Mouse (Mus musculus) midbrain, embryonic 11.5 days (tissue): ENCODE data around the gene Gm13278. TPM values are rescaled to one million over a fixed set of nuclear protein-coding genes. Genes with fewer than 3 reads are reported as not detected.
"Not testable (repeated sequence)": the region's sequence is repeated elsewhere in the genome, so short reads cannot be mapped to it uniquely, and the experiment has no call there.

Experiments
- ATAC-seq: fragments of 200-750 bp; cut with Nextera tagmentation; 2 replicates; pipeline ENCODE4 v1.8.0; 2017; ENCODE audit warnings: moderate TSS enrichment, moderate library complexity; ENCODE audit not compliant: low FRiP score
- DNase-seq: peaks from one replicate; pipeline ENCODE4 v3.0.0; 2015; ENCODE audit warnings: low spot score; ENCODE audit errors: missing footprints
- H3K27ac ChIP-seq: fragments of 300-500 bp; sonication (generic); 2 replicates; pipeline ENCODE4 v1.5.1; 2014; ENCODE audit warnings: low read depth, low read length
- H3K27me3 ChIP-seq: fragments of 300-500 bp; sonication (generic); 2 replicates; pipeline ENCODE4 v1.6.1; 2014; ENCODE audit warnings: mild to moderate bottlenecking, low read length, moderate library complexity, mixed read lengths; ENCODE audit not compliant: control insufficient read depth, insufficient read depth
- H3K36me3 ChIP-seq: fragments of 300-500 bp; sonication (generic); 2 replicates; pipeline ENCODE4 v1.6.1; 2014; ENCODE audit warnings: mild to moderate bottlenecking, low read length, moderate library complexity, mixed read lengths; ENCODE audit not compliant: control insufficient read depth, insufficient read depth
- H3K4me1 ChIP-seq: fragments of 300-500 bp; sonication (generic); 2 replicates; pipeline ENCODE4 v1.6.1; 2014; ENCODE audit warnings: low read length; ENCODE audit not compliant: control insufficient read depth, insufficient read depth
- H3K4me2 ChIP-seq: fragments of 300-500 bp; sonication (generic); 2 replicates; pipeline ENCODE4 v1.6.1; 2014; ENCODE audit warnings: mild to moderate bottlenecking, moderate library complexity
- H3K4me3 ChIP-seq: fragments of 300-500 bp; sonication (generic); 2 replicates; pipeline ENCODE4 v1.5.1; 2014; ENCODE audit warnings: low read depth, low read length
- H3K9ac ChIP-seq: fragments of 300-500 bp; sonication (generic); 2 replicates; pipeline ENCODE4 v1.6.1; 2014; ENCODE audit warnings: low read length
- H3K9me3 ChIP-seq: fragments of 300-500 bp; sonication (generic); 2 replicates; pipeline ENCODE4 v1.6.1; 2016; ENCODE audit warnings: low read length; ENCODE audit not compliant: control insufficient read depth
- WGBS: fragments of 180-500 bp; shearing (Covaris S2); extraction: QIAGEN DNeasy Blood & Tissue Kit; methylation state at CpG from one replicate; pipeline ENCODE4 v1.1.7; 2014; 5-methylcytosine and 5-hydroxymethylcytosine counted together
- polyA plus RNA-seq: library from polyadenylated mRNA; unstranded; fragments of >200 nt; fragmentation: Nextera tagmentation; extraction: Ambion mirVana; gene quantifications from 2 replicates; pipeline ENCODE4 v1.2.1, GENCODE M21; 2014

Gm13278 gene
- polyA plus RNA-seq, 1 experiment from 2014 or later = not detected

DNA sequence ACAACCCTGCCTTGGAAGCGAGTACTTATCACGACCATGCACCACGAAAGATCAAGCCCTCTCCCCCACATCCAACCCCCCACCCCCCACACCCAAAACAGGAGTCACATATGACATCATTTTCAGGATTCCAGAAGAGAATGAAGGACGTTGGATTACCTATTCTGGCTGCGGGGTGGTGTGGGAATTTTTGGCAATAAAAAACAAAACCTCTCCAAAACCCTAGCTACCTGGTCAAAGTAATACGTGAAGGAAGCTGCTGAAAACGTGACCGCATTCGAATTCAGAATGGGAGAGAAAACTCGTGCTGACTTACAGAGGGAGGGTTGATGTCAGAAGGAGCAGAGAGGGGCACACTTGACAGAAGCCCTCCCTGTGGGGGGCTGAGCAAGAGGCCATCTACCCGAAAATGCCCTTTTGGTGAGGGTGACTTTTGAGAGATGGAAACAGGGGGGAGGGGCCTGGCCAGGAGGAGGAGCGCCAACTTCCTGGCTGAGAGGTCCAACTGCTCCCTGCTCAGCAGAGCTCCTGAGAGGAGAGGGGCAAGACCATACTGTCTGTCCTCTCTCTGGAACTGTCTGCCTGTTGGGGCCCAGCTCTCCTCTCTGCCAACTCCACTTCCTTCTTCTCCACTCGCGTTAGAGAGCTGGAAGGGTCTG is 31.6 kb upstream of the Gm13278 start, which contains the start of gene Gm13283:
Gene Gm13283 (plus strand): TSS at position 510 of the 659 bp plus-strand sequence.
- 20% methylated on average over 8 of the region's 14 CpGs for WGBS

DNA sequence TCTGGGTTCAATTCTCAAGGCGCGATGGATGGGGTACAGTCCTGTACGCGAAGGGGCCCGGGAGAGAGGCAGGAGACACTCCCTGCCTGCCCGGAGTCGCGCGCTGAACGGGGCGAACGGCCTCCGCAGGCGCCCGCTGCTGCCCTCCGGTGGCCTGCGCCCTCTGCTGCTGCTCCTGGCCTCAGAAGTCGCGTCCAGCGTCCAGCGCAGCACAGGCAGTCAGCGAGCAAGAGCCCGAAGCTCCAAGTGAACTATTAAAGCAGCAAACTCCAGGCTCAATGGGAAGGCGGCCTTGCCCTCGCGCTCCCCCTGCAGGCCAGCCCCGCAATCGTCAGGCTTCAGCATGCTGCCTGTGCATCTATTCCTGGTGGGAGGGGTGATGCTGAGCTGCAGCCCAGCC is 30.9 kb upstream of the Gm13278 start:
- ATAC-seq, H3K4me3 ChIP-seq, H3K9me3 ChIP-seq, H3K9ac ChIP-seq, H3K27me3 ChIP-seq, H3K36me3 ChIP-seq, H3K4me1 ChIP-seq, H3K27ac ChIP-seq: not testable (repeated sequence)
- 0% methylated on average over 19 of the region's 28 CpGs for WGBS
- peak; percentile 87 for DNase-seq
- peak overlapping the region; percentile 35 for H3K4me2 ChIP-seq

More for the DNA sequence above, 31.6 kb upstream of the Gm13278 start, which contains the start of gene Gm13283:
- DNase-seq, H3K27ac ChIP-seq, H3K9me3 ChIP-seq, H3K27me3 ChIP-seq, H3K4me1 ChIP-seq, H3K4me3 ChIP-seq, ATAC-seq, H3K36me3 ChIP-seq, H3K9ac ChIP-seq: not testable (repeated sequence)
- H3K4me2 ChIP-seq = peak within 1 kb of the TSS; percentile 35

- H3K9me3 ChIP-seq, ATAC-seq, DNase-seq, H3K27ac ChIP-seq, H3K4me1 ChIP-seq, H3K4me3 ChIP-seq, H3K36me3 ChIP-seq, H3K9ac ChIP-seq, H3K27me3 ChIP-seq, H3K4me2 ChIP-seq: not testable (repeated sequence)
- WGBS = 71% methylated on average over 6 of the region's 8 CpGs
Measured at GRCm38 (mm10) chr4:88761776-88762175, 29.6 kb upstream of the Gm13278 start.

GRCm38 (mm10) chr4:88762341-88762740 is 29.0 kb upstream of the Gm13278 start:
- not testable (repeated sequence) for H3K9me3 ChIP-seq, H3K4me3 ChIP-seq, H3K36me3 ChIP-seq, H3K4me1 ChIP-seq, H3K27ac ChIP-seq, H3K9ac ChIP-seq, DNase-seq, H3K27me3 ChIP-seq, H3K4me2 ChIP-seq, ATAC-seq
- 62% methylated on average over 8 of the region's 9 CpGs for WGBS

GRCm38 (mm10) chr4:88763384-88764018 is 27.8 kb upstream of the Gm13278 start:
- H3K27me3 ChIP-seq, H3K9ac ChIP-seq, ATAC-seq, H3K9me3 ChIP-seq, H3K27ac ChIP-seq, H3K36me3 ChIP-seq, H3K4me1 ChIP-seq: not testable (repeated sequence)
- peak overlapping the region; percentile 32 for H3K4me2 ChIP-seq
- H3K4me3 ChIP-seq = peak overlapping the region; percentile 10; the same call in 1 of the 2 replicates
- 4% methylated on average over 20 of the region's 42 CpGs for WGBS
- DNase-seq = peak; percentile 85

- not testable (repeated sequence) for H3K9ac ChIP-seq, H3K4me2 ChIP-seq, H3K36me3 ChIP-seq, H3K4me3 ChIP-seq, ATAC-seq, H3K27me3 ChIP-seq, DNase-seq, H3K9me3 ChIP-seq, H3K27ac ChIP-seq, H3K4me1 ChIP-seq
- no CpG with 5 or more reads among the region's 32 CpGs for WGBS
Measured at GRCm38 (mm10) chr4:88773534-88773933, 17.8 kb upstream of the Gm13278 start, which contains the start of gene Gm13290. TSS of gene Gm13290 (plus strand) at chr4:88773834.

- not testable (repeated sequence) for H3K9ac ChIP-seq, ATAC-seq, H3K4me3 ChIP-seq, H3K36me3 ChIP-seq, H3K4me2 ChIP-seq, H3K27me3 ChIP-seq, H3K4me1 ChIP-seq, H3K27ac ChIP-seq, DNase-seq, H3K9me3 ChIP-seq
- no CpG with 5 or more reads among the region's 29 CpGs for WGBS
Measured at GRCm38 (mm10) chr4:88776622-88777021, 14.7 kb upstream of the Gm13278 start, which contains the start of gene Gm13289. TSS of gene Gm13289 (plus strand) at chr4:88776922.

GRCm38 (mm10) chr4:88779550-88779949 is 11.8 kb upstream of the Gm13278 start, which contains the start of gene Gm13272:
TSS of gene Gm13272 (plus strand) at chr4:88779850.
- no CpG with 5 or more reads among the region's 29 CpGs for WGBS
- not testable (repeated sequence) for H3K27me3 ChIP-seq, H3K4me3 ChIP-seq, H3K9me3 ChIP-seq, H3K36me3 ChIP-seq, H3K27ac ChIP-seq, H3K9ac ChIP-seq, DNase-seq, H3K4me1 ChIP-seq, H3K4me2 ChIP-seq, ATAC-seq

DNA sequence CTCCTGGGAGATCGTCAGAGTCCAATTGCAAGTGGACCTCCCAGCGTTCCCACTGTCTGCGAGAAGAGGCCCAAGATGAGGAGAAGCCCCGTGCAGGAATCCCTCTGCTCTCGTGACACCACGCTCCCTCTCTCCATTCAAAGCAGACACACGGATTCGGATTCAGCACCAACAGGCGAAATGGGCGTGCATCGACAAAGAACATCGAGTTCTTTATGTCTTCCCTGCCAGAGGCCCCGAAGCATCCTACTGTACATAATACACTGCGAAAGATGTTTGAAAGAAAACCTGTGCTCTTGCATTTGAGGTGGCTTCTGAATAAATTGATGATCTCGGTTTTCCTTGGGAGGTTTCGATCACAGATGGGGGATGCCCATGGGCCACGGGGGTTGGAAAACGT is 11.0 kb upstream of the Gm13278 start:
- H3K4me2 ChIP-seq, H3K27me3 ChIP-seq: not testable (repeated sequence)
- WGBS = 46% methylated on average over 14 of the region's 18 CpGs

More for the DNA sequence above, 11.0 kb upstream of the Gm13278 start:
- H3K36me3 ChIP-seq, ATAC-seq, H3K9ac ChIP-seq, H3K9me3 ChIP-seq, H3K4me3 ChIP-seq, H3K4me1 ChIP-seq, H3K27ac ChIP-seq: not testable (repeated sequence)
- DNase-seq = peak; percentile 4
